Mouse (Mus musculus): ENCODE data around the gene Gm3642. TPM values are rescaled to one million over a fixed set of nuclear protein-coding genes. Genes with fewer than 3 reads are reported as not detected.
"Not testable (repeated sequence)": the region's sequence is repeated elsewhere in the genome, so short reads cannot be mapped to it uniquely, and the experiment has no call there.

Gm3642 gene
- not detected in 2 replicates for polyA plus RNA-seq (2014; fragmentation: Nextera tagmentation; extraction: Ambion mirVana)

DNA sequence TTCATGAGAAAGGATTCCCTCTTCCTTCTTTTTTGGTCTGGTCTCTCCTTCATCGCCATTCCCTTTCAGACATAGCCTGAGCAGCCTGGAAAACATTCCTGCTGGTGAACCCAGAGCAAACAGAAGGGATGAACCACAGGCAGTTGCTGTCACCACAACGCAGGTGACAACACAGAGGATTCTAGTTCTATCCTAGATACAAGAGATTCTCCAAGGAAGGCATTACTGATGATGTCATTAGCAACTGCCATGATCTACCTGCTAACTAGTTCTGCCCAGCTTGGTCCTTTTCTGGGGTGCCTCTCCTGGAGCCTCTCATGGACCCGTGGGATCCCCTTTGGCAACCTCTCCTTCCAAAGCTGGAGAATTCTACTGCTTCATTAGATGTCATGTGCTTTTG lies at the start of gene Gm3642:
Gene Gm3642 (minus strand): TSS at position 101 of the 400 bp plus-strand sequence.
- WGBS: no CpG with 5 or more reads among the region's 3 CpGs
- not testable (repeated sequence) for H3K4me1 ChIP-seq (ENCODE audit: control insufficient read depth in 2 of 2, insufficient read depth in 2 of 2, low read length in 2 of 2); H3K9me3 ChIP-seq (ENCODE audit: control insufficient read depth, low read length); H3K36me3 ChIP-seq (ENCODE audit: control insufficient read depth, insufficient read depth, low read length); H3K9ac ChIP-seq (ENCODE audit: low read length); H3K27me3 ChIP-seq (ENCODE audit: control insufficient read depth, insufficient read depth, low read length); H3K27ac ChIP-seq (replicated peaks in 1 of 2; ENCODE audit: control insufficient read depth in 1 of 2, insufficient read depth in 1 of 2, low read depth in 2 of 2, low read length in 2 of 2); H3K4me3 ChIP-seq (ENCODE audit: control insufficient read depth in 1 of 2, insufficient read depth in 1 of 2, low read depth in 1 of 2, low read length in 2 of 2); ATAC-seq (ENCODE audit: insufficient number of reproducible peaks, insufficient read depth, low FRiP score, low read depth); H3K4me2 ChIP-seq (ENCODE audit: low read length)

DNA sequence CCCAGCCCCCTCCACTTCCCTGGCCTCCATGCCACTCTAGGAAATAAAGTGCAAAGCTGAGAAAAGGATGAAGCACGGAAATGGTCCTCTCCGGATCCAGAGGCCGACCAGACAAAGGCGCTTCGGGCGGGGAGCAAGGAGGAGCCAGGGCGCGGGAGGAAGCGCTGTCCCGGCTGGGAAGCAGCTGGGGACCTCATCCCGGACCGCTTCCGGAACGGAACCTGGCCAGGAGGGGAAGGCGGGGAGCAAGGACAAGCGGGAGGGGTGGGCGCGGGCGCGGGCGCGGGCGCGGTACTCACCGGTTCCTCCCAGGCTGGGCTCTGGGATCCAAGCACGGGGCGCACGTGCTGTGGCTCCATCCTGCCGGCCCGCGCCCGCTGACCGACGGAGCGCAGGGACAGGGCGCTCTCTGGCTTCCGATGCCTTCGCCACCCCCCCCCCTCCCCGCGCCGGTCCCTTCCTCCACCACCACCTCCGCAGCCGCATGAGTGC lies 49.5 kb upstream of the Gm3642 start, which contains the start of gene Gm3667:
Gene Gm3667 (minus strand): TSS at position 442 of the 492 bp plus-strand sequence.
- not testable (repeated sequence) for H3K4me1 ChIP-seq (ENCODE audit: control insufficient read depth in 2 of 2, insufficient read depth in 2 of 2, low read length in 2 of 2); ATAC-seq (ENCODE audit: insufficient number of reproducible peaks, insufficient read depth, low FRiP score, low read depth); H3K9me3 ChIP-seq (ENCODE audit: control insufficient read depth, low read length); H3K9ac ChIP-seq (ENCODE audit: low read length); H3K27me3 ChIP-seq (ENCODE audit: control insufficient read depth, insufficient read depth, low read length); H3K36me3 ChIP-seq (ENCODE audit: control insufficient read depth, insufficient read depth, low read length); H3K27ac ChIP-seq (replicated peaks in 1 of 2; ENCODE audit: control insufficient read depth in 1 of 2, insufficient read depth in 1 of 2, low read depth in 2 of 2, low read length in 2 of 2)
- Histone ChIP-seq H3K4me3 (ENCODE audit: control insufficient read depth in 1 of 2, insufficient read depth in 1 of 2, low read depth in 1 of 2, low read length in 2 of 2) (peak within 1 kb of the TSS; percentile 34 to 37), H3K4me2 (ENCODE audit: low read length) (peak within 1 kb of the TSS; percentile 64)
- WGBS: 0% methylated on average over 3 of the region's 43 CpGs

DNA sequence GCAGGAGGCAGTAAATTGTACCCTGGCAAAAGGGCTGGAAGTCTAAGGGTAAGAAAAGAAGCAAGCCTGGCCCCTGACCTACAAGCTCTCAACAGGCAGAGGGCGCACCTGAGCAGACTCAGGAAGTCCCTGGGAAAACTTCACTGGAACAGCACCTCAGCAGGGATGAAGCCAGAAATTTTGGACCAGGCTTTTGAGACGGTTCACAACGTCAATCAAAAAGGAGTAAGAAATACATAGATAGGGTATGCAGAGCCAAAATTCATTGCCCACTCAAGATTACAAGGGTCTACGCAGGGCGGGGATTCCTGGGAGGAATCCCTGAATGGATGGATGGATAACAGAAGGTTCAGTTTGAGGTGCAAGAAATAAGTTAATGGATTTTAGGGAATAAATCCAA lies 48.7 kb upstream of the Gm3642 start:
- not testable (repeated sequence) for H3K27me3 ChIP-seq (ENCODE audit: control insufficient read depth, insufficient read depth, low read length); H3K9ac ChIP-seq (ENCODE audit: low read length); H3K9me3 ChIP-seq (ENCODE audit: control insufficient read depth, low read length); H3K36me3 ChIP-seq (ENCODE audit: control insufficient read depth, insufficient read depth, low read length); H3K4me1 ChIP-seq (ENCODE audit: control insufficient read depth in 2 of 2, insufficient read depth in 2 of 2, low read length in 2 of 2); ATAC-seq (ENCODE audit: insufficient number of reproducible peaks, insufficient read depth, low FRiP score, low read depth); H3K4me3 ChIP-seq (ENCODE audit: control insufficient read depth in 1 of 2, insufficient read depth in 1 of 2, low read depth in 1 of 2, low read length in 2 of 2); H3K27ac ChIP-seq (replicated peaks in 1 of 2; ENCODE audit: control insufficient read depth in 1 of 2, insufficient read depth in 1 of 2, low read depth in 2 of 2, low read length in 2 of 2)
- WGBS: 33% methylated on average over 2 of the region's 5 CpGs
- peak overlapping the region; percentile 64 for H3K4me2 ChIP-seq (ENCODE audit: low read length)

DNA sequence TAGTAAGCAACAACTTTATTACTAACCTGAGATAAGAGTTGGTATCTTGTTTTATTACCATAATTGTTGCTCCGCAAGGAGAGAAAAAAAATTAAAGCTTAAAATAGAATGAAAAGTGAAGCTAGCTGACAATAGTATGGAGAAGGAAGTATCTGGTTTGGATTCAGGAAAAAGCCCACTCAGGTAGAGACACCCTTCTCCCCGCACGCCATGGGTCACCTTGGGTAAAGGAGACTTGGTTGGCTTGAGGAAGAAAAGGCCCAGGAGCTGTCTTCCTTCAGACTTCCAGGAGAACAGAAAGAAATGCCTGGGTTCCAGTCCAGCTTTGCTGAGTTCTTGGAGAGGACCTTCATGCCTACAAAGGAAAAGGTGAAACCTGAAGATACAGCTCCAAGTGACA lies 16.8 kb downstream of the Gm3642 start:
- not testable (repeated sequence) for H3K36me3 ChIP-seq (ENCODE audit: control insufficient read depth, insufficient read depth, low read length); H3K9me3 ChIP-seq (ENCODE audit: control insufficient read depth, low read length); ATAC-seq (ENCODE audit: insufficient number of reproducible peaks, insufficient read depth, low FRiP score, low read depth); H3K4me2 ChIP-seq (ENCODE audit: low read length); H3K4me1 ChIP-seq (ENCODE audit: control insufficient read depth in 2 of 2, insufficient read depth in 2 of 2, low read length in 2 of 2); H3K27me3 ChIP-seq (ENCODE audit: control insufficient read depth, insufficient read depth, low read length); H3K27ac ChIP-seq (replicated peaks in 1 of 2; ENCODE audit: control insufficient read depth in 1 of 2, insufficient read depth in 1 of 2, low read depth in 2 of 2, low read length in 2 of 2); H3K9ac ChIP-seq (ENCODE audit: low read length); H3K4me3 ChIP-seq (ENCODE audit: control insufficient read depth in 1 of 2, insufficient read depth in 1 of 2, low read depth in 1 of 2, low read length in 2 of 2)
- 76% methylated on average over 3 of the region's 3 CpGs for WGBS

Other genes with a start within 250 kb of the Gm3642 start
- 0.77 and 1.3 TPM in 2 replicates for gene Gm3629, start 249.7 kb downstream of the Gm3642 start, polyA plus RNA-seq (2014; fragmentation: Nextera tagmentation; extraction: Ambion mirVana)
- gene Gm3460, start 217.9 kb downstream of the Gm3642 start, polyA plus RNA-seq (2014; fragmentation: Nextera tagmentation; extraction: Ambion mirVana): not detected in 2 replicates
- gene Gm10251, start 156.1 kb downstream of the Gm3642 start, polyA plus RNA-seq (2014; fragmentation: Nextera tagmentation; extraction: Ambion mirVana): not detected in 2 replicates
- gene Gm8050, start 120.1 kb downstream of the Gm3642 start, polyA plus RNA-seq (2014; fragmentation: Nextera tagmentation; extraction: Ambion mirVana): not detected in 2 replicates
- 8.3 and 13.3 TPM in 2 replicates for gene Gm3636, start 98.0 kb downstream of the Gm3642 start, polyA plus RNA-seq (2014; fragmentation: Nextera tagmentation; extraction: Ambion mirVana)
- gene Gm8362, start 65.9 kb downstream of the Gm3642 start, polyA plus RNA-seq (2014; fragmentation: Nextera tagmentation; extraction: Ambion mirVana): not detected in 2 replicates
- gene Gm3667, start 49.7 kb upstream of the Gm3642 start, polyA plus RNA-seq (2014; fragmentation: Nextera tagmentation; extraction: Ambion mirVana): 0.75 and 1.9 TPM in 2 replicates
- gene Gm6356, start 133.5 kb upstream of the Gm3642 start, polyA plus RNA-seq (2014; fragmentation: Nextera tagmentation; extraction: Ambion mirVana): not detected in 2 replicates
- gene Gm10406, start 187.1 kb upstream of the Gm3642 start, polyA plus RNA-seq (2014; fragmentation: Nextera tagmentation; extraction: Ambion mirVana): 0.20 and 0.28 TPM in 2 replicates
- not detected in 2 replicates for gene Gm3685, start 204.7 kb upstream of the Gm3642 start, polyA plus RNA-seq (2014; fragmentation: Nextera tagmentation; extraction: Ambion mirVana)

Data from heart, embryonic 14.5 days (tissue).